Mouse (Mus musculus) lung, postnatal 36 days (tissue): ENCODE measurements at regions not wholly inside any gene's neighbourhood (a gene's known extent, or its start where the extent isn't known, plus 50 kb on each side); places are given as distances from the start of the nearest gene placed in this dataset.

Source experiments
- DNase-seq: peaks from one replicate; pipeline ENCODE4 v3.0.0; 2022; ENCODE audit warnings: mixed read lengths

- DNase-seq = peak; percentile 1
Observed at GRCm38 (mm10) chr14:29877671-29878422, 90.3 kb upstream of the Selenok start.

DNA sequence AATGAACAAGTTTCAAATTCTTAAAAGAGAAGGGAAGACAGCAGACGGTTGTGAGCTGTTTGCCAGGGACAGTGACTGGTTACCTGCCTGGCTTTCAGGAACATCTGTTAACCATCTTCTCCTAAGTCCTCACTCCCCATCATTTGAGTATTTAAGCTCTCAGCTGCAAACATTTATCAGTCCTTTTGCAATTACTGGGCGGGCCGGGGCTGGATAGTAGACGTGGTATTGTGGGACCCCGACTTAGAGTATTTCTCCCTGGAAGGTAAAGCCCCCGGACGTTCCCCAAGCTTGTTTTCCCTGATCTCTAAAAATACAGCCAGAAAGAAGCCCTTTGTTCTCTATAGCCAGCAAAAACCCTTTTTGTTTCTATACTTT is 89.7 kb upstream of the Selenok start:
- DNase-seq = no peak

- DNase-seq = no peak
Observed at GRCm38 (mm10) chr14:29879283-29879682, 88.8 kb upstream of the Selenok start.

DNA sequence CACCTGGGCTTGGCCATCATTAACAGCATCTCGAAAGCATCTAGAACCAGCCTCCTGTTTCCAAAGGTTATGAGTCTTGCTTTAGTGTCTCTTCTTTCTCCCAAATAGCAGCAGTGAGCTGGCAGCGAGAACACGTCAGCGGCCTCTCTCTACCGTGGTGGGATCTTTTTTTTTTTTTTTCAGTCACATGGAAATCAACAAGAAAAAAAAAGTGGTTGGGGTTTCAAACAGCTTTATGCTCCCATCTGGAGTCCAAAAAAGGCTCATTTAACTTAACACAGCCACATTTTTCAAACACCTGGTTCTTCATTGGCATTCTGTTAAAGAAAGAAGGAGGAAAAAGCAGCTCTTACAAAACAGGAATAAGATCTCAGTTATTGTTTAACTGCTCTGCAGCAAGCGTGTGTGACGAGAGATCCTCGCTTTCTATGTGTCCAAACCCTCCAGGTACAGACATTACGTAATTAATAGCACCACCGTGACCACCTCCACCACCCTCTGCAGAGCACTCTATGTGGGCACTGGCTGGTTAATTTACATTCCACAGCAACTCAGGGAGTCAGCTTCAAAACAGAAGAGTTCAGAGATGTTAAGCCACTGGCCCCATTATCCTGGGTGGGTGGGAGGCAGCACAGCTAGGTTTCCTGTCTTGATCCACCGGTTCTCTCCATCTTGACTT is 85.3 kb upstream of the Selenok start:
- no peak for DNase-seq

GRCm38 (mm10) chr14:29895332-29895988 is 72.6 kb upstream of the Selenok start:
- peak; percentile 60 for DNase-seq

GRCm38 (mm10) chr14:29895989-29896675 is 72.0 kb upstream of the Selenok start:
- no peak for DNase-seq

GRCm38 (mm10) chr14:29900931-29901330 is 67.2 kb upstream of the Selenok start:
- DNase-seq = no peak

DNA sequence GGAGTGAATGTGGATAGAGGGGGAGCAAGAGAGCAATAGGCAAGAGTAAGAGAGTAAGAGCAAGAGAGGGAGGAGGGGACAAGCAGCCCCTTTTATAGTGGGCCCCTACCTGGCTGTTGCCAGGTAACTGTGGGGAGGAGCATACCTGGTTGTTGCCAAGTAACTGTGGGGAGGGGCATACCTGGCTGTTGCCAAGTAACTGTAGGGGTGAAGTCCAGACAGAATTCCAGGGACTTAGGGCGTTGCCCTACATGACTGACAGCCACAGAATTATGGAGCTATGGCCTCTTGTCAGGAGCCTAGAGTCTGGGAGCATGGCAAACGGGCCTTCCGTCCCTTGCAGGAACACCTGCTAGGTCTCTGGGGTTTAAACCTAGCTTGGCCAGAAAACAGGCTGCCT is 64.5 kb upstream of the Selenok start:
- DNase-seq = no peak

DNA sequence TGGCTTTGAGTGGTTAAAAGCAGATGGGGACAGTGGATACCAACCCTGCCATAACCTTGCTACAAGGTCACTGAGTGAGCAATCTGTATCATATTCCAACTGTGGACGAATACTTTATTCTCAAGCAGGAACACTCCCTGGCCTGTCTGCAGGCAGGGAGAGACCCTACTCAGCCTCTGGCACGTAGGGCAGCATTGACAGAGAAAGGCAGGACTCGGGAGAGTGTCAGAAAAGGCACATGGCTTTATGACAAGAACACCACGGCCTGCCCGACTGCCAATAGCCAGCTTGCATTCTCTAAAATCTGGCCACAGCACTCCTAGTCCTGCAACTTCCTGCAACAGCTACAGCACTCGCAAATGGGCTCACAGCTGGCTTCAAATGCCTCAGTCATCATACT is 63.3 kb upstream of the Selenok start:
- DNase-seq = no peak

DNA sequence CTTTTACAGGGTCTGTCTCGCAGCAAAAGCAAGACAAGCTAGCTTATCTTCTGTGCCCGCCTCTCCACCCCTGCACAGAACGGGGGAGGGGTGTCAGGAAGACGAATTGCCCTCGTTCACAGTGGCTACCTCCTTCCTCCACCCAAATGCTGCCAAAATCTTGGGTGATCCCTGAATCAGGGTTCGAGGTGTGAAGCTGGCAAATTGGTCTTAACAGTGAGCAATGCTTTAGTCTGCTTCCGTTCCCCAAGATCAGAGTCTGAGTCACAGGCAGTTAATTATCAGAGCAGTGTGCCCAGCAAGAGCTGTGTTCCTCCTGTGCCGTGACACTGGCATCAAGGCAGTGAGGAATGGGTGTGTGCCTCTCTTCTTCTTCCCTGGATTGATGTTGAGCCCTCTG is 58.4 kb upstream of the Selenok start:
- no peak for DNase-seq
